In genomic region chr9:32635627-32636385, GRCm38 (mm10) we compare ENCODE assay signal across 8 mouse cellular contexts. TPM values are rescaled to one million over a fixed set of nuclear protein-coding genes. Genes with fewer than 3 reads are reported as not detected.
DNase-seq lines count a peak whose midpoint lies in the region; ATAC-seq and TF ChIP-seq lines count a peak whose summit lies in the region.

Gene Ets1 (plus strand): TSS chr9:32636221.

- no peak for TF ChIP-seq RAD21 in MEL (IDR thresholded peaks at IDR 0.05; ENCODE audit: low read depth, low read length)

- TF ChIP-seq EP300 in MEL (IDR thresholded peaks at IDR 0.05; ENCODE audit: low read depth in 1 of 2, low read length in 2 of 2), result no peak

- H3K9me3 ChIP-seq in MEL (replicated peaks; ENCODE audit: insufficient read depth, low read length), result no peaks in the 10 kb centered on the region

- no peak for TF ChIP-seq CTCF in MEL (IDR thresholded peaks at IDR 0.05 in 2 of 3, conservative IDR thresholded peaks at IDR 0.05 in 1 of 3; ENCODE audit: control insufficient read depth in 1 of 3, insufficient read depth in 1 of 3, low read depth in 2 of 3, low read length in 3 of 3, poor library complexity in 1 of 3, severe bottlenecking in 1 of 3)
- TF ChIP-seq CTCF in embryonic fibroblast, embryonic 13.5 days (IDR thresholded peaks at IDR 0.05; ENCODE audit: borderline replicate concordance, insufficient read depth, low read length), result no peak

- ATAC-seq in CD4-positive, CD25-positive, alpha-beta regulatory T cell, adult 4 months, result peak; percentile 54

- no peak for TF ChIP-seq POLR2A in MEL (IDR thresholded peaks at IDR 0.05; ENCODE audit: control insufficient read depth in 1 of 2, insufficient read depth in 1 of 2, low read depth in 1 of 2, low read length in 2 of 2, poor library complexity in 1 of 2)
- no peak for TF ChIP-seq POLR2A in embryonic fibroblast, embryonic 13.5 days (IDR thresholded peaks at IDR 0.05; ENCODE audit: low read depth, low read length)

- no peaks in the 10 kb centered on the region for H3K36me3 ChIP-seq in MEL (ENCODE audit: control insufficient read depth in 1 of 2, insufficient read depth in 2 of 2, low read length in 2 of 2)

- H3K4me3 ChIP-seq in MEL (ENCODE audit: control insufficient read depth in 1 of 2, insufficient read depth in 1 of 2, low read depth in 2 of 2, low read length in 2 of 2), result no peak within 1 kb of the TSS
- no peak within 1 kb of the TSS; the same call in 1 of the 2 replicates for H3K4me3 ChIP-seq in embryonic fibroblast, embryonic 13.5 days (ENCODE audit: insufficient read depth, low read length)

- H3K9ac ChIP-seq in MEL (ENCODE audit: control insufficient read depth, low read depth, low read length, poor library complexity, severe bottlenecking), result no peak within 1 kb of the TSS

- H3K79me2 ChIP-seq in MEL (ENCODE audit: control insufficient read depth, insufficient read depth, low read length, poor library complexity), result no peaks in the 10 kb centered on the region

- no peak within 1 kb of the TSS for H3K27ac ChIP-seq in MEL (ENCODE audit: control insufficient read depth, low read depth, low read length)
- H3K27ac ChIP-seq in embryonic fibroblast, embryonic 13.5 days (ENCODE audit: insufficient read depth, low read length), result no peak within 1 kb of the TSS

- peaks cover 0 to 4% of the 10 kb centered on the region in 2 experiments; a peak in 3 of 4 replicates for H3K27me3 ChIP-seq in MEL (ENCODE audit: control insufficient read depth in 1 of 2, insufficient read depth in 2 of 2, low read length in 2 of 2)

- DNase-seq in MEL (ENCODE audit: low read depth, low spot score), result peak; percentile 9
- DNase-seq in heart, postnatal 14 days, result peak; percentile 37 to 45
- DNase-seq in layer of hippocampus, postnatal 25 days (ENCODE audit: extremely low spot score in 1 of 2, low spot score in 1 of 2), result no peak
- peak; percentile 55 for DNase-seq in mesoderm, embryonic 11.5 days (ENCODE audit: low read depth, low spot score)
- no peak for DNase-seq in frontal cortex, postnatal 25 days (ENCODE audit: low spot score in 2 of 2)
- no peak for DNase-seq in spleen, adult 12 weeks (ENCODE audit: low spot score)

- H3K4me1 ChIP-seq in MEL (ENCODE audit: control insufficient read depth in 1 of 2, insufficient read depth in 2 of 2, low read length in 2 of 2), result no peaks in the 10 kb centered on the region
- peaks cover 8% of the 10 kb centered on the region; the same call in 1 of the 2 replicates for H3K4me1 ChIP-seq in embryonic fibroblast, embryonic 13.5 days (ENCODE audit: control insufficient read depth, insufficient read depth, low read length)

- intact Hi-C loops in heart, postnatal 14 days (cut with DNase I), result loop anchor here (5.0 kb wide), 1 partner anchor 39 kb away; no protein-coding TSS in a partner anchor

TF ChIP-seq in MEL, 35 proteins besides CTCF, POLR2A, EP300 and RAD21:
- TF ChIP-seq E2F4 (IDR thresholded peaks at IDR 0.05; ENCODE audit: borderline replicate concordance, low read depth, low read length), result no peak

RNA-seq across cellular contexts. Expression of gene Ets1, which starts in this region (rescaled TPM):
- polyA plus RNA-seq in CD4-positive, CD25-positive, alpha-beta regulatory T cell, adult 4 months (2017; shearing (Covaris generic)), result 1,000 to 10,000 TPM in 1 of 2 experiments, 100 to 1,000 TPM in 1; 800 to 1,019 TPM
- 0.19 and 0.59 TPM in 2 replicates for total RNA-seq in MEL (2012; rRNA removed)
- under 1 TPM in 1 of 2 experiments, not detected in 1; 0.10 TPM for polyA plus RNA-seq in MEL (2012; ENCODE audit: insufficient read depth in 1 of 2, insufficient read length in 2 of 2, low read depth in 1 of 2, low replicate concordance in 2 of 2, missing spikeins in 1 of 2)
- polyA plus RNA-seq in embryonic fibroblast, embryonic 13.5 days (2011; ENCODE audit: insufficient read length, low read depth, missing spikeins), result 30.2 and 40.1 TPM in 2 replicates
- total RNA-seq in heart, postnatal 14 days (2021), result 100 to 1,000 TPM in 1 of 2 experiments, 10 to 100 TPM in 1; 88.9 to 111 TPM
- total RNA-seq in layer of hippocampus, postnatal 25 days (2021), result 10 to 100 TPM; 10.4 to 12.1 TPM

Comparison
In these comparisons a context has a peak if more than half of its experiments do, and no peak if none do; other contexts are left out.
1. RNA of gene Ets1 (polyA plus RNA-seq): 800 to 1,019 TPM in CD4-positive, CD25-positive, alpha-beta regulatory T cell, adult 4 months and 30.2 to 40.1 TPM in embryonic fibroblast, embryonic 13.5 days; 0.10 TPM in MEL; every median in the first group is over 10 times any median in the second.
2. RNA of gene Ets1 (polyA plus RNA-seq): 800 to 1,019 TPM in CD4-positive, CD25-positive, alpha-beta regulatory T cell, adult 4 months; 30.2 to 40.1 TPM in embryonic fibroblast, embryonic 13.5 days; every median in the first group is over 10 times any median in the second.
3. Peak in DNase-seq in MEL; RNA of the gene not detected or under 1 TPM.
4. DNase-seq: peak in heart, postnatal 14 days (2 of 2) and mesoderm, embryonic 11.5 days (single experiment); none in layer of hippocampus, postnatal 25 days (0 of 2), frontal cortex, postnatal 25 days (0 of 2) and spleen, adult 12 weeks (single experiment).